Mouse (Mus musculus) bone marrow macrophage, adult 2 months (primary cell): ENCODE measurements around the gene Phf2.

Source experiments
- CTCF ChIP-seq: IDR thresholded peaks from 2 replicates; pipeline ENCODE4 v1.5.1; 2012; ENCODE audit warnings: low read depth, mild to moderate bottlenecking, low read length, moderate library complexity
- POLR2A ChIP-seq: IDR thresholded peaks from 2 replicates; pipeline ENCODE4 v1.6.1; 2012; ENCODE audit warnings: mild to moderate bottlenecking, low read depth, low read length, borderline replicate concordance

GRCm38 (mm10) chr13:48768109-48768508 lies 102.8 kb downstream of the Phf2 start:
- TF ChIP-seq CTCF, result no peak
- no peak for TF ChIP-seq POLR2A
